ENCODE assay signal across 9 mouse cellular contexts in genomic region chr9:23009462-23010183, GRCm38 (mm10).
A peak's percentile ranks its signal among the peaks of the same experiment; 100 is the strongest.
DNase-seq lines count a peak whose midpoint lies in the region; ATAC-seq lines count a peak whose summit lies in the region.
"Had no signal": no experiment of that assay in that cellular context is flagged by ENCODE, and none has a peak within 500 bp of the region (broad histone marks: within the 10 kb centered on the region; RNA-seq: fewer than 3 reads in every experiment).

No protein-coding gene starts in this region.

- peak overlapping the region; percentile 25 for H3K4me3 ChIP-seq in heart, embryonic 12.5 days
- H3K4me3 ChIP-seq in hindbrain, embryonic 10.5 days, result peak overlapping the region; percentile 36
- H3K4me3 ChIP-seq in midbrain, embryonic 11.5 days (ENCODE audit: low read depth, low read length), result no peak overlapping the region
- H3K4me3 ChIP-seq: myocyte had no signal

- peak overlapping the region; percentile 45; the same call in 1 of the 2 replicates for H3K9ac ChIP-seq in heart, embryonic 12.5 days
- 0 out of 2 replicates have a peak overlapping the region, but pooled peaks have one; percentile 9 for H3K9ac ChIP-seq in midbrain, embryonic 11.5 days (ENCODE audit: low read length)

- no peaks in the 10 kb centered on the region for H3K9me3 ChIP-seq in heart, embryonic 12.5 days (replicated peaks)
- no peaks in the 10 kb centered on the region for H3K9me3 ChIP-seq in hindbrain, embryonic 10.5 days
- no peaks in the 10 kb centered on the region for H3K9me3 ChIP-seq in midbrain, embryonic 11.5 days (ENCODE audit: control insufficient read depth, low read length)

- no peaks in the 10 kb centered on the region for H3K36me3 ChIP-seq in heart, embryonic 12.5 days
- no peaks in the 10 kb centered on the region for H3K36me3 ChIP-seq in hindbrain, embryonic 10.5 days
- H3K36me3 ChIP-seq in midbrain, embryonic 11.5 days (ENCODE audit: control insufficient read depth, insufficient read depth, low read length), result no peaks in the 10 kb centered on the region

- intact Hi-C loops in heart, postnatal 10 days (cut with DNase I), result loop anchor here (10.0 kb wide), 2 partner anchors 205 to 295 kb away; no protein-coding TSS in a partner anchor

- H3K4me1 ChIP-seq in heart, embryonic 12.5 days (replicated peaks), result peaks cover 23% of the 10 kb centered on the region
- H3K4me1 ChIP-seq in hindbrain, embryonic 10.5 days (replicated peaks), result peaks cover 53% of the 10 kb centered on the region
- peaks cover 33% of the 10 kb centered on the region for H3K4me1 ChIP-seq in midbrain, embryonic 11.5 days (ENCODE audit: control insufficient read depth, insufficient read depth, low read length)

- H3K4me2 ChIP-seq in heart, embryonic 12.5 days, result peak overlapping the region; percentile 60
- peak overlapping the region; percentile 29 for H3K4me2 ChIP-seq in midbrain, embryonic 11.5 days

- no peak for ATAC-seq in heart, embryonic 12.5 days (ENCODE audit: insufficient number of reproducible peaks, low FRiP score)
- ATAC-seq in midbrain, embryonic 11.5 days (ENCODE audit: low FRiP score), result peak; percentile 56

- H3K27me3 ChIP-seq in heart, embryonic 12.5 days (replicated peaks), result 0 out of 2 replicates have a peak, but pooled peaks cover 2% of the 10 kb centered on the region
- peaks cover 70% of the 10 kb centered on the region for H3K27me3 ChIP-seq in hindbrain, embryonic 10.5 days (ENCODE audit: insufficient read depth, poor library complexity, severe bottlenecking)
- H3K27me3 ChIP-seq in midbrain, embryonic 11.5 days (ENCODE audit: control insufficient read depth, insufficient read depth, low read length), result peaks cover 10% of the 10 kb centered on the region

- 9% methylated on average over 24 of the region's 24 CpGs for WGBS in heart, embryonic 12.5 days
- WGBS in hindbrain, embryonic 10.5 days, result 5% methylated on average over 24 of the region's 24 CpGs
- 3% methylated on average over 24 of the region's 24 CpGs for WGBS in midbrain, embryonic 11.5 days

- no peak for DNase-seq in heart, postnatal 10 days
- DNase-seq in embryo, embryonic 10 days (ENCODE audit: low spot score), result peak; percentile 51
- peak; percentile 34 for DNase-seq in hindbrain, embryonic 10.5 days (ENCODE audit: low spot score)
- DNase-seq in midbrain, embryonic 11.5 days (ENCODE audit: low spot score, missing footprints), result peak; percentile 94
- DNase-seq in layer of hippocampus, postnatal 25 days (ENCODE audit: extremely low spot score in 1 of 2, low spot score in 1 of 2), result no peak
- DNase-seq in cerebellum, adult 11 months, result no peak
- DNase-seq in spleen, postnatal 36 days (ENCODE audit: low spot score in 2 of 2), result no peak

- no peak overlapping the region for H3K27ac ChIP-seq in heart, embryonic 12.5 days (ENCODE audit: poor library complexity, severe bottlenecking)
- H3K27ac ChIP-seq in hindbrain, embryonic 10.5 days, result 0 out of 2 replicates have a peak overlapping the region, but pooled peaks have one; percentile 23
- no peak overlapping the region for H3K27ac ChIP-seq in midbrain, embryonic 11.5 days (ENCODE audit: low read depth, low read length)

Comparison
In these comparisons a context has a peak if more than half of its experiments do, and no peak if none do; other contexts are left out.
1. DNase-seq: peak in embryo, embryonic 10 days (single experiment), hindbrain, embryonic 10.5 days (single experiment) and midbrain, embryonic 11.5 days (single experiment); none in heart, postnatal 10 days (0 of 2), layer of hippocampus, postnatal 25 days (0 of 2), cerebellum, adult 11 months (single experiment) and spleen, postnatal 36 days (0 of 2).